Mouse (Mus musculus): ENCODE measurements around the gene Wwp2.

DNA sequence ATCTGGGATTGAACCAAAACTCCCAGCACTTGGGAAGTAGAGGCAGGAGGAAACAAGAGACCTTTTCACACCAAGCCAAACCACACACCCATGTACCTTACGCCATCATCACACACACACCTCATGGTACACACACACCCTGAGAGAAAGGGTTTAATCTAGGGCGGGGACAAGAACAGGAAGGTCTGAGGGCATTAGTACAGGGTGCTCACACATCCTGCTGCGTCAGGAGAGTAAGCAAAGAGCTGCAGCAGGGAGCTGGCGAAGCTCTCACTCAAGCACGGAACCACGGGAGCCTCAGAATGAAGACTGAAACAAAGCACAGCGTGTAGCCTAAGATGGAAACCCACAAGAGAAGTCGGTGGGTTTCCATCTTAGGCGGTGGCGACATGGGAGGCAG is 22.3 kb upstream of the Wwp2 start:
- no peak for TF ChIP-seq CTCF (IDR thresholded peaks at IDR 0.05; ENCODE audit: low read depth, low read length)
- no peak for TF ChIP-seq POLR2A (IDR thresholded peaks at IDR 0.05; ENCODE audit: extremely low read depth, insufficient read depth, low read length)
